Mouse (Mus musculus) lung, embryonic 16.5 days (tissue): ENCODE measurements at regions not wholly inside any gene's neighbourhood (a gene's known extent, or its start where the extent isn't known, plus 50 kb on each side); places are given as distances from the start of the nearest gene placed in this dataset.

ENCODE experiments used
- ATAC-seq: fragments of 200-750 bp; cut with Nextera tagmentation; 2 replicates; pipeline ENCODE4 v1.8.0; 2017; ENCODE audit warnings: low read depth, mild to moderate bottlenecking, moderate library complexity
- H3K27ac ChIP-seq: fragments of 300-500 bp; sonication (generic); 2 replicates; pipeline ENCODE4 v1.5.1; 2014; ENCODE audit warnings: mild to moderate bottlenecking, control low read depth, low read length
- H3K27me3 ChIP-seq: fragments of 300-500 bp; sonication (generic); 2 replicates; pipeline ENCODE4 v1.6.1; 2014; ENCODE audit warnings: low read depth, low read length, mixed read lengths; ENCODE audit not compliant: control insufficient read depth, insufficient read depth
- H3K36me3 ChIP-seq: fragments of 300-500 bp; sonication (generic); 2 replicates; pipeline ENCODE4 v1.6.1; 2014; ENCODE audit warnings: low read length; ENCODE audit not compliant: control insufficient read depth, insufficient read depth
- H3K4me1 ChIP-seq: fragments of 300-500 bp; sonication (generic); replicated peaks from 2 replicates; pipeline ENCODE4 v1.6.1; 2014; ENCODE audit warnings: low read length, mixed read lengths; ENCODE audit not compliant: control insufficient read depth, insufficient read depth
- H3K4me2 ChIP-seq: fragments of 300-500 bp; sonication (generic); 2 replicates; pipeline ENCODE4 v1.6.1; 2014; ENCODE audit warnings: low read depth, low read length, control low read depth
- H3K4me3 ChIP-seq: fragments of 300-500 bp; sonication (generic); 2 replicates; pipeline ENCODE4 v1.5.1; 2014; ENCODE audit warnings: mild to moderate bottlenecking, low read length, control low read depth
- H3K9ac ChIP-seq: fragments of 300-500 bp; sonication (generic); 2 replicates; pipeline ENCODE4 v1.6.1; 2014; ENCODE audit warnings: low read length, control low read depth
- H3K9me3 ChIP-seq: fragments of 300-500 bp; sonication (generic); 2 replicates; pipeline ENCODE4 v1.6.1; 2016; ENCODE audit warnings: low read length; ENCODE audit not compliant: control insufficient read depth
- WGBS: fragments of 180-500 bp; shearing (Covaris S2); extraction: QIAGEN DNeasy Blood & Tissue Kit; methylation state at CpG from one replicate; pipeline ENCODE4 v1.1.7; 2014; 5-methylcytosine and 5-hydroxymethylcytosine counted together

GRCm38 (mm10) chr1:19826455-19827366 lies 618.0 kb downstream of the Tfap2b start:
- H3K27ac ChIP-seq: no peak overlapping the region
- 77% methylated on average over 12 of the region's 12 CpGs for WGBS
- no peak for ATAC-seq
- no peaks in the 10 kb centered on the region for H3K36me3 ChIP-seq
- no peak overlapping the region for H3K4me2 ChIP-seq
- no peak overlapping the region for H3K4me3 ChIP-seq
- H3K4me1 ChIP-seq: no peaks in the 10 kb centered on the region
- no peak overlapping the region for H3K9ac ChIP-seq
- no peaks in the 10 kb centered on the region for H3K9me3 ChIP-seq
- H3K27me3 ChIP-seq: no peaks in the 10 kb centered on the region

- ATAC-seq: peak; percentile 80
- Histone ChIP-seq H3K4me3 (no peak overlapping the region), H3K9ac (no peak overlapping the region), H3K4me2 (no peak overlapping the region), H3K4me1 (no peaks in the 10 kb centered on the region), H3K27me3 (no peaks in the 10 kb centered on the region), H3K36me3 (no peaks in the 10 kb centered on the region), H3K27ac (no peak overlapping the region), H3K9me3 (no peaks in the 10 kb centered on the region)
- WGBS: 51% methylated on average over 3 of the region's 3 CpGs
Measured at GRCm38 (mm10) chr1:19849918-19850317, 641.2 kb downstream of the Tfap2b start.

- H3K9me3 ChIP-seq: no peaks in the 10 kb centered on the region
- H3K4me1 ChIP-seq: no peaks in the 10 kb centered on the region
- no peak overlapping the region for H3K27ac ChIP-seq
- H3K4me2 ChIP-seq: no peak overlapping the region
- H3K27me3 ChIP-seq: no peaks in the 10 kb centered on the region
- no peak overlapping the region for H3K4me3 ChIP-seq
- no peak for ATAC-seq
- H3K36me3 ChIP-seq: no peaks in the 10 kb centered on the region
- H3K9ac ChIP-seq: no peak overlapping the region
Measured at GRCm38 (mm10) chr1:19857250-19857649, 648.5 kb downstream of the Tfap2b start.

- no peak for ATAC-seq
- 72% methylated on average over 12 of the region's 12 CpGs for WGBS
Measured at GRCm38 (mm10) chr1:19868478-19868877, 659.8 kb downstream of the Tfap2b start.

GRCm38 (mm10) chr1:19881193-19881592 lies 672.5 kb downstream of the Tfap2b start:
- H3K4me3 ChIP-seq: no peak overlapping the region
- H3K27ac ChIP-seq: no peak overlapping the region
- H3K4me1 ChIP-seq: no peaks in the 10 kb centered on the region
- H3K9ac ChIP-seq: no peak overlapping the region
- no peak for ATAC-seq
- no peaks in the 10 kb centered on the region for H3K36me3 ChIP-seq
- H3K27me3 ChIP-seq: no peaks in the 10 kb centered on the region
- H3K9me3 ChIP-seq: no peaks in the 10 kb centered on the region
- no peak overlapping the region for H3K4me2 ChIP-seq
- 80% methylated on average over 8 of the region's 8 CpGs for WGBS

More at GRCm38 (mm10) chr1:19868478-19868877, 659.8 kb downstream of the Tfap2b start:
- no peak overlapping the region for H3K27ac ChIP-seq
- H3K4me1 ChIP-seq: no peaks in the 10 kb centered on the region
- no peak overlapping the region for H3K4me3 ChIP-seq
- no peak overlapping the region for H3K4me2 ChIP-seq
- H3K36me3 ChIP-seq: no peaks in the 10 kb centered on the region
- H3K27me3 ChIP-seq: no peaks in the 10 kb centered on the region
- H3K9ac ChIP-seq: no peak overlapping the region
- no peaks in the 10 kb centered on the region for H3K9me3 ChIP-seq

- ATAC-seq: no peak
- H3K9me3 ChIP-seq: no peaks in the 10 kb centered on the region
- H3K36me3 ChIP-seq: no peaks in the 10 kb centered on the region
- H3K27ac ChIP-seq: no peak overlapping the region
- no peak overlapping the region for H3K4me3 ChIP-seq
- H3K4me1 ChIP-seq: no peaks in the 10 kb centered on the region
- H3K27me3 ChIP-seq: no peaks in the 10 kb centered on the region
- H3K9ac ChIP-seq: no peak overlapping the region
- WGBS: 34% methylated on average over 5 of the region's 5 CpGs
- H3K4me2 ChIP-seq: no peak overlapping the region
Measured at GRCm38 (mm10) chr1:19899426-19899825, 690.7 kb downstream of the Tfap2b start.

- Histone ChIP-seq H3K4me1 (no peaks in the 10 kb centered on the region), H3K9me3 (no peaks in the 10 kb centered on the region), H3K27ac (no peak overlapping the region), H3K4me3 (no peak overlapping the region), H3K9ac (no peak overlapping the region), H3K36me3 (no peaks in the 10 kb centered on the region), H3K4me2 (no peak overlapping the region), H3K27me3 (no peaks in the 10 kb centered on the region)
- no peak for ATAC-seq
- WGBS: 44% methylated on average over 12 of the region's 12 CpGs
Measured at GRCm38 (mm10) chr1:19899889-19900310, 691.2 kb downstream of the Tfap2b start.

- Histone ChIP-seq H3K4me3 (no peak overlapping the region), H3K36me3 (no peaks in the 10 kb centered on the region), H3K27me3 (no peaks in the 10 kb centered on the region), H3K9me3 (no peaks in the 10 kb centered on the region), H3K4me1 (no peaks in the 10 kb centered on the region), H3K4me2 (no peak overlapping the region), H3K27ac (no peak overlapping the region), H3K9ac (no peak overlapping the region)
- ATAC-seq: no peak
- WGBS: 63% methylated on average over 2 of the region's 2 CpGs
Measured at GRCm38 (mm10) chr1:19900983-19901531, 692.3 kb downstream of the Tfap2b start.

- Histone ChIP-seq H3K4me2 (no peak overlapping the region), H3K27ac (no peak overlapping the region), H3K27me3 (no peaks in the 10 kb centered on the region), H3K9ac (no peak overlapping the region), H3K9me3 (no peaks in the 10 kb centered on the region), H3K4me1 (no peaks in the 10 kb centered on the region), H3K4me3 (no peak overlapping the region), H3K36me3 (no peaks in the 10 kb centered on the region)
- WGBS: 71% methylated on average over 2 of the region's 2 CpGs
- ATAC-seq: no peak
Measured at GRCm38 (mm10) chr1:19912194-19912846, 703.6 kb downstream of the Tfap2b start.
